Mouse (Mus musculus): ENCODE data around the gene Uck2.

GRCm38 (mm10) chr1:167245180-167245641 lies 39.9 kb downstream of the Uck2 start:
- TF ChIP-seq POLR2A (IDR thresholded peaks at IDR 0.05; ENCODE audit: control insufficient read depth, low read depth, low read length) (no peak), CTCF (IDR thresholded peaks at IDR 0.05; ENCODE audit: control insufficient read depth, insufficient read depth, insufficient replicate concordance, low read depth, low read length) (no peak)
